19 mouse cellular contexts compared by ENCODE assay signal in the genomic region with DNA sequence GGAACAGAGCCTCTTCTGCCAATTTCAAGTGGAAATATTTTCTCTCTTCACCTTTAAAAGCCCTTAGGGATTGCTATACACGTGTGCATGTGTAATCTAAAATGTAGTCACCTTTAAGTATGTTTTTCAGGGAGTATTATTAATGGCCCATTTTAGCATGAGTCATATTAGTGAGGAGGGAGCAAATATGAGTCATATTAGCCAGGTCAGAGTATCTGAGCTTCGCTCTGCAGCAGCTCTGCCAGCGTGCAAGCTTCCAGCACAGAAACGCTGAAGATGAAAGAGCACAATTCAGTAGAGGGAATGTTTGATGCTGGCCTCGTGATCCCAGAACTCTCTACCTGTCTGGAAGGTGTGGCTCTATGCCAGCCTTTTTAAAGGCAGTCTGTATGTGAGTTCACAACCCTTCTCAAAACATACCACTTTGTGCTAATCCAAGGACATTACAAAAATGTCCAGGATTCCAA. TPM values are rescaled to one million over a fixed set of nuclear protein-coding genes. Genes with fewer than 3 reads are reported as not detected.
DNase-seq lines count a peak whose midpoint lies in the region; ATAC-seq lines count a peak whose summit lies in the region.
"Had no signal": no experiment of that assay in that cellular context is flagged by ENCODE, and none has a peak within 500 bp of the region (broad histone marks: within the 10 kb centered on the region; RNA-seq: fewer than 3 reads in every experiment).

No protein-coding gene starts in this region.

- no peaks in the 10 kb centered on the region for H3K36me3 ChIP-seq in heart, embryonic 13.5 days
- H3K36me3 ChIP-seq in neural tube, embryonic 15.5 days: no peaks in the 10 kb centered on the region
- no peaks in the 10 kb centered on the region for H3K36me3 ChIP-seq in intestine, embryonic 14.5 days (ENCODE audit: control insufficient read depth, insufficient read depth, low read length)
- H3K36me3 ChIP-seq: embryonic facial prominence, embryonic 12.5 days; midbrain, embryonic 12.5 days; neural tube, embryonic 12.5 days had no signal

- no peak for ATAC-seq in heart, embryonic 13.5 days (ENCODE audit: extremely low read depth, insufficient number of reproducible peaks, low FRiP score, low TSS enrichment)
- no peak for ATAC-seq in neural tube, embryonic 15.5 days (ENCODE audit: low FRiP score)
- ATAC-seq in intestine, embryonic 14.5 days (replicated peaks; ENCODE audit: low FRiP score, low TSS enrichment, low read depth): peak; percentile 64
- ATAC-seq: forebrain, embryonic 14.5 days; inflammation-experienced regulatory T-cells, adult 6 months had no signal

- H3K27me3 ChIP-seq in heart, embryonic 13.5 days (replicated peaks): no peaks in the 10 kb centered on the region
- no peaks in the 10 kb centered on the region for H3K27me3 ChIP-seq in neural tube, embryonic 15.5 days (replicated peaks)
- H3K27me3 ChIP-seq in intestine, embryonic 14.5 days (replicated peaks; ENCODE audit: control insufficient read depth, insufficient read depth, low read length): no peaks in the 10 kb centered on the region
- H3K27me3 ChIP-seq: embryonic facial prominence, embryonic 12.5 days; midbrain, embryonic 12.5 days; neural tube, embryonic 12.5 days had no signal

- 49% methylated on average over 5 of the region's 5 CpGs for WGBS in heart, embryonic 13.5 days
- WGBS in neural tube, embryonic 15.5 days: 67% methylated on average over 5 of the region's 5 CpGs
- 49% methylated on average over 5 of the region's 5 CpGs for WGBS in intestine, embryonic 14.5 days

- H3K4me3 ChIP-seq in heart, embryonic 13.5 days: no peak overlapping the region
- no peak overlapping the region for H3K4me3 ChIP-seq in neural tube, embryonic 15.5 days (replicated peaks)
- no peak overlapping the region for H3K4me3 ChIP-seq in intestine, embryonic 14.5 days (ENCODE audit: low read depth, low read length)
- H3K4me3 ChIP-seq: embryonic facial prominence, embryonic 12.5 days; midbrain, embryonic 12.5 days; neural tube, embryonic 12.5 days had no signal

- no peak overlapping the region for H3K9ac ChIP-seq in heart, embryonic 13.5 days
- H3K9ac ChIP-seq in neural tube, embryonic 15.5 days (replicated peaks): no peak overlapping the region
- H3K9ac ChIP-seq in intestine, embryonic 14.5 days (ENCODE audit: low read length): no peak overlapping the region
- H3K9ac ChIP-seq: embryonic facial prominence, embryonic 12.5 days; liver, embryonic 14.5 days; midbrain, embryonic 12.5 days; neural tube, embryonic 12.5 days had no signal

- H3K4me1 ChIP-seq in heart, embryonic 13.5 days: peaks cover 5% of the 10 kb centered on the region; the same call in 1 of the 2 replicates
- no peaks in the 10 kb centered on the region for H3K4me1 ChIP-seq in neural tube, embryonic 15.5 days
- no peaks in the 10 kb centered on the region for H3K4me1 ChIP-seq in intestine, embryonic 14.5 days (replicated peaks; ENCODE audit: control insufficient read depth, insufficient read depth, low read length)
- H3K4me1 ChIP-seq: embryonic facial prominence, embryonic 12.5 days; midbrain, embryonic 12.5 days; neural tube, embryonic 12.5 days had no signal

- H3K4me2 ChIP-seq in heart, embryonic 13.5 days: no peak overlapping the region
- H3K4me2 ChIP-seq in neural tube, embryonic 15.5 days: no peak overlapping the region
- no peak overlapping the region for H3K4me2 ChIP-seq in intestine, embryonic 14.5 days (ENCODE audit: low read length)
- H3K4me2 ChIP-seq: embryonic facial prominence, embryonic 12.5 days; heart, embryonic 11.5 days; midbrain, embryonic 12.5 days; neural tube, embryonic 12.5 days had no signal

- no peak for DNase-seq in heart, adult 11 months
- DNase-seq in neural tube, embryonic 10.5 days (ENCODE audit: extremely low spot score, low spot score): no peak
- DNase-seq in intestine, embryonic 14.5 days (ENCODE audit: low spot score): no peak
- DNase-seq in telencephalon, adult 2 months (ENCODE audit: low read depth, low spot score): peak; percentile 24
- DNase-seq in cerebellum, adult 11 months: no peak
- no peak for DNase-seq in layer of hippocampus, adult 11-12 months (ENCODE audit: low spot score)
- DNase-seq: cerebellum, postnatal 10 days; gastrocnemius, postnatal 10 days; retina, postnatal 1 day; thymus, postnatal 25 days had no signal

- H3K27ac ChIP-seq in heart, embryonic 13.5 days (replicated peaks): peak overlapping the region; percentile 52; the same call in 1 of the 2 replicates
- 0 out of 2 replicates have a peak overlapping the region, but pooled peaks have one; percentile 11 for H3K27ac ChIP-seq in neural tube, embryonic 15.5 days (replicated peaks)
- H3K27ac ChIP-seq in intestine, embryonic 14.5 days (ENCODE audit: low read depth): no peak overlapping the region
- H3K27ac ChIP-seq: embryonic facial prominence, embryonic 12.5 days; liver, embryonic 14.5 days; midbrain, embryonic 12.5 days; neural tube, embryonic 12.5 days had no signal

- H3K9me3 ChIP-seq in heart, embryonic 13.5 days: no peaks in the 10 kb centered on the region
- no peaks in the 10 kb centered on the region for H3K9me3 ChIP-seq in neural tube, embryonic 15.5 days (replicated peaks)
- H3K9me3 ChIP-seq in intestine, embryonic 14.5 days (ENCODE audit: control insufficient read depth, low read length): no peaks in the 10 kb centered on the region
- H3K9me3 ChIP-seq: embryonic facial prominence, embryonic 12.5 days; midbrain, embryonic 12.5 days; neural tube, embryonic 12.5 days had no signal

RNA-seq across cellular contexts. Expression of a gene that starts 13.4 kb away (rescaled TPM):
- 2.6 and 3.4 TPM in 2 replicates for polyA plus RNA-seq in heart, embryonic 13.5 days (2015; fragmentation: Nextera tagmentation; extraction: Ambion mirVana)
- 1.3 and 2.1 TPM in 2 replicates for polyA plus RNA-seq in neural tube, embryonic 15.5 days (2015; fragmentation: Nextera tagmentation; extraction: Ambion mirVana)
- polyA plus RNA-seq in intestine, embryonic 14.5 days (2014; fragmentation: Nextera tagmentation; extraction: Ambion mirVana): 3.5 and 3.9 TPM in 2 replicates
